Mouse (Mus musculus) G1E (cell line): ENCODE results near the gene Olfr1443. TPM values are rescaled to one million over a fixed set of nuclear protein-coding genes. Genes with fewer than 3 reads are reported as not detected.

Experiments used
- ATAC-seq: 2 replicates; pipeline ENCODE4 v1.8.0; 2016; ENCODE audit warnings: mild to moderate bottlenecking; ENCODE audit not compliant: insufficient number of reproducible peaks, poor library complexity, low FRiP score, severe bottlenecking; ENCODE audit errors: extremely low read depth
- DNase-seq: peaks from one replicate; pipeline ENCODE4 v3.0.0; 2012; ENCODE audit warnings: low spot score
- H3K27me3 ChIP-seq: 2 replicates; pipeline ENCODE4 v1.6.1; 2012; ENCODE audit warnings: mild to moderate bottlenecking, low read length, inconsistent platforms; ENCODE audit not compliant: insufficient read depth
- H3K36me3 ChIP-seq: replicated peaks from 2 replicates; pipeline ENCODE3; 2012; ENCODE audit warnings: mild to moderate bottlenecking, inconsistent platforms
- H3K4me1 ChIP-seq: 2 replicates; pipeline ENCODE4 v1.6.1; 2012; ENCODE audit warnings: low read depth, low read length, inconsistent platforms, mixed read lengths; ENCODE audit not compliant: insufficient read depth
- H3K4me3 ChIP-seq: 2 replicates; pipeline ENCODE4 v1.5.1; 2012; ENCODE audit warnings: low read depth, mild to moderate bottlenecking, inconsistent platforms, low read length, moderate library complexity, mixed read lengths
- H3K9me3 ChIP-seq: replicated peaks from 2 replicates; pipeline ENCODE4 v1.6.1; 2012; ENCODE audit warnings: inconsistent platforms
- CTCF ChIP-seq: IDR thresholded peaks from 2 replicates; pipeline ENCODE4 v1.5.1; 2012; ENCODE audit warnings: low read depth, low read length, inconsistent platforms, mixed read lengths
- GATA1 ChIP-seq: IDR thresholded peaks from 2 replicates; pipeline ENCODE4 v1.6.1; 2012; ENCODE audit warnings: borderline replicate concordance, low read length, inconsistent platforms, mixed read lengths
- GATA2 ChIP-seq: IDR thresholded peaks from 2 replicates; pipeline ENCODE4 v1.6.1; 2012; ENCODE audit warnings: low read depth, low read length, inconsistent platforms, borderline replicate concordance
- POLR2AphosphoS5 ChIP-seq: IDR thresholded peaks from 2 replicates; pipeline ENCODE4 v1.6.1; 2012; ENCODE audit warnings: low read depth, low read length, inconsistent platforms; ENCODE audit not compliant: insufficient replicate concordance
- TAL1 ChIP-seq: conservative IDR thresholded peaks from 2 replicates; pipeline ENCODE4 v1.6.1; 2012; ENCODE audit warnings: low read depth, low read length, inconsistent platforms, mixed read lengths
- polyA plus RNA-seq: library from polyadenylated mRNA; stranded (reverse); fragments of >175 nt; gene quantifications from 2 replicates; pipeline ENCODE4 v1.2.3, GENCODE M21; 2012
- total RNA-seq, 2 experiments: library from RNA; stranded (forward) in 1 of 2; stranded (reverse) in 1 of 2; fragments of 200-1000 nt in 1 of 2; fragments of >200 nt in 1 of 2; fragmentation: Nextera tagmentation in 1 of 2; gene quantifications; 2 replicates each; pipeline ENCODE4 v1.2.3; 2014 to 2017

The Olfr1443 gene
- total RNA-seq (2014; fragmentation: Nextera tagmentation) = not detected in 2 replicates
- under 0.01 and 0.05 TPM in 2 replicates for total RNA-seq (2017)
- not detected in 2 replicates for polyA plus RNA-seq

DNA sequence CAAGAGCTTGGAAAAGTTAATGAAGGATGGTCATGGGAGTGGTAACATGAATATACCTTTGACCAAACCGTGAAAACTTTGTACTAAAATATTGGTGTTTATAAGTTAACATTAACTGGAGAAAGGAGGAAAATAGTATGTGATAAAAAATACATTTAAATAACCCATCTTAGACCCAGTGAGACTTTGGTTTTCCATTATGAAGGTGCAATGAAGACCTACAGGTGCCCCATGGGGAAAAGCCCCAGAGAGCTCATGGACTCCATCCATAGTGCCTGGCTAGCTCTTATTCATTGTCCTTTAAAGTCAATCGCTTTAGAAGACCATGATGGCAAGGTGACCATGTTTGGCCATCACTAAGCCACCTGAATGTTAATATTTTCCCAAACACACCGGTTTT lies at the start of gene Olfr1443:
Gene Olfr1443, plus strand, starts transcription at position 301 of the 400 bp plus-strand sequence.
- Histone ChIP-seq H3K4me3 (no peak within 1 kb of the TSS), H3K27me3 (no peaks in the 10 kb centered on the region), H3K36me3 (no peaks in the 10 kb centered on the region), H3K9me3 (no peaks in the 10 kb centered on the region), H3K4me1 (peaks cover 2% of the 10 kb centered on the region; the same call in 1 of the 2 replicates)
- DNase-seq (no peak), ATAC-seq (no peak)
- no peak for TF ChIP-seq TAL1
- no peak for TF ChIP-seq CTCF
- no peak for TF ChIP-seq POLR2AphosphoS5
- no peak for TF ChIP-seq GATA1

DNA sequence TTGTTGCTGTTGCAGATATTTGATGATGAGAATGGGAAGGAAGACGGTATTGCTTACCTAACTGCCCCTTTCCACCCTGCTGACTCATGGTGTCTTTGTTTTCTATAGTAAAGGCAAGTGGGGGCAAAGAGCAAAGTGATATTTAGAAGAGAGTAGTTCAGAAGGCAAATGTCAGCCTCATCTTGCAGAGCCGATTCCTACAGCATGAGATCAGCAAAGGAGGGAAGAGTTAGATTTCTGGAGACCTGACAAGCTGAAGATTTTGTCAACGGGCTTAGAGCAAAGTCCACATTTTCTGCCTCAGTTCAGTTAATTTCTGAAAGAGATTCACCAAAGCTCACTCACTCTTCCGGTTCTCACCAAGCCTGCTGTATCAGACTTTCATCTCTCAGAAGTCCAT lies 44.7 kb upstream of the Olfr1443 start, which contains the start of gene Glyat:
Gene Glyat, plus strand, starts transcription at position 133 of the 400 bp plus-strand sequence.
- Histone ChIP-seq H3K4me1 (no peaks in the 10 kb centered on the region), H3K4me3 (no peak within 1 kb of the TSS), H3K9me3 (no peaks in the 10 kb centered on the region), H3K36me3 (no peaks in the 10 kb centered on the region), H3K27me3 (peaks cover 2% of the 10 kb centered on the region; the same call in 1 of the 2 replicates)
- DNase-seq (no peak), ATAC-seq (no peak)
- no peak for TF ChIP-seq GATA1
- TF ChIP-seq POLR2AphosphoS5 = no peak
- TF ChIP-seq GATA2 = no peak
- no peak for TF ChIP-seq TAL1
- no peak for TF ChIP-seq CTCF

DNA sequence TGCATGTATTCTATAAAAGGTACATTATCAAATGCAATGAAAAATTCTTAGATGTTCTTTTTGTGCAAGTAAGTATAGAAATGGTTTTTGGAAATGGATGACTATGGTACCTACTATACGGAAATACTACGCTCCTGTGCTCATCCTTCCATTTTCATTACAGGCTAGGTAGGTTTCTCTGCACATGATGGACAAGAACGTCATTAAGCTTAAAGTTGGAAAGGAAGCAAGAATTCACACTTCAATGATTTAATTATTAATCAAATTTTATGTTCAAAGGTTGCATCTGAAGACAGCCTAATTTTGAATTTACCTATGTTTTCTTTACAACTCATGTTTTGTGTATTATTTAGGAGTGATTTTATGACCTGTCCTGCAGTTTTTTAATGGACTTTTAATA lies 43.7 kb upstream of the Olfr1443 start:
- no peak for TF ChIP-seq GATA1
- no peak for TF ChIP-seq TAL1
- no peak for TF ChIP-seq POLR2AphosphoS5
- H3K27me3 ChIP-seq = no peaks in the 10 kb centered on the region

DNA sequence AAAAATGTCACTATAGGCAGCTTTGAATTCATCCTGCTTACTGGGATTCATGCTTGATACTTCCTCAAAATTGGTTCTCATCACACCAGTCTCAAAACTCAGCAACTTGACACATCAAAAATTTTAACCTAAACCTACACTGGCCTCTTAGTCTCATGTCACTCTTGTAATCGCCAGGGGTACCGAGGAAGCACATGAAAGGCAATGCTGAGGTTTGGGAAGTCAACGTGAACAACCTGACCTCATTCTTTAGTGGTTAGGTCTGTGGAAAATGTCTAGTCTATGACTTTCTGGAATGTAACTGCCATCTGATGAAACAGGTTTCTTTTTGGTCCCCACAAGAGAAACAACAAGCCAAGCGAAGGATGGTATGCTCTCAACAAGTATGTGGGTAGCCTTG lies 42.9 kb upstream of the Olfr1443 start:
- ATAC-seq = no peak

More for the DNA sequence above, 43.7 kb upstream of the Olfr1443 start:
- no peaks in the 10 kb centered on the region for H3K9me3 ChIP-seq
- H3K4me1 ChIP-seq = no peaks in the 10 kb centered on the region
- no peak for ATAC-seq
- no peak for DNase-seq
- no peak overlapping the region for H3K4me3 ChIP-seq
- no peaks in the 10 kb centered on the region for H3K36me3 ChIP-seq

DNA sequence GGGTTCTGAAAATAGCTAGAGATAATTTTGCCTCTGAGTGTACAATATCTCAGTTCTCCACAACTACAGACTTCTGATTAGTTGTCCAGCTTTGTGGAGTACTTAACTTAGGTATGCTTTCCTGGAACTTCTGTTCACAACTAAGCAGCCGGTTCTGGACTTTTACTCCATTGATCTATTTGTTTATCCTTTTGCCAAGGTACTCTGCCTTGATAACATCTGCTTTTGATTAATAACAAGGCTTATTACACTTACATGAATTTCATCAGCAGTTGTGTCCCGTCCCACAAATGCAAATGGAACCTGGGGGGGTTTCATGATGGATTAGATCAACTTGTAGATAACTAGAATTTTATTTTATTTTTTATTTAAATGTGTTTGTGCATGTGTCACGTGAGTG lies 41.0 kb upstream of the Olfr1443 start:
- no peaks in the 10 kb centered on the region; the same call in 1 of the 2 replicates for H3K27me3 ChIP-seq
- ATAC-seq (no peak), DNase-seq (no peak)
- H3K4me1 ChIP-seq = no peaks in the 10 kb centered on the region
- no peak overlapping the region for H3K4me3 ChIP-seq
- H3K36me3 ChIP-seq = no peaks in the 10 kb centered on the region
- H3K9me3 ChIP-seq = no peaks in the 10 kb centered on the region
- TF ChIP-seq CTCF = no peak
- TF ChIP-seq GATA1 = no peak
- TF ChIP-seq TAL1 = no peak
- TF ChIP-seq GATA2 = no peak
- no peak for TF ChIP-seq POLR2AphosphoS5

More for the DNA sequence above, 42.9 kb upstream of the Olfr1443 start:
- Histone ChIP-seq H3K4me3 (no peak overlapping the region), H3K27me3 (no peaks in the 10 kb centered on the region; the same call in 1 of the 2 replicates), H3K36me3 (no peaks in the 10 kb centered on the region), H3K4me1 (no peaks in the 10 kb centered on the region), H3K9me3 (no peaks in the 10 kb centered on the region)
- TF ChIP-seq GATA2 (no peak), GATA1 (no peak), POLR2AphosphoS5 (no peak), TAL1 (no peak), CTCF (no peak)
- DNase-seq = no peak

DNA sequence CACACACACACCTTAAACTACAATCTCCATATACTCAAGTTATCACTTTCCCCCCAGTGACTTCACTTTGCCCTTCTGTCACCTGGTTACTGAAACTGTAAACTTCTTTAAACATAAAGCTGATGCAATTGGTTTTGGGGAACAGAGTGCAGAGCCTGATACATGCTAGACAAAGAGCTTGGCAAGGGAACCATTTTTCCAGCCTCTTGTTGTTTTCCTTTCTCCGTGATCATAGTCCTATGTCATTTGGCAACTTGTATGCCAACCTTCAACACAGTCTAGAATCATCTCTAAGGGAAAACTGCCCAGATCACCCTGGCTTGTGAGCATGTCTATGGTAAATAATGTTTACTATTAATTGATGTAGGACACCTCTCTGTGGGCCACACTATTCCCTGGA lies 39.9 kb upstream of the Olfr1443 start:
- no peak for TF ChIP-seq TAL1
- TF ChIP-seq POLR2AphosphoS5 = no peak
- no peak for TF ChIP-seq GATA1
- TF ChIP-seq GATA2 = no peak
- TF ChIP-seq CTCF = no peak
- ATAC-seq (no peak), DNase-seq (no peak)
- no peaks in the 10 kb centered on the region for H3K9me3 ChIP-seq
- no peak overlapping the region for H3K4me3 ChIP-seq
- H3K4me1 ChIP-seq = no peaks in the 10 kb centered on the region
- H3K27me3 ChIP-seq = no peaks in the 10 kb centered on the region; the same call in 1 of the 2 replicates
- H3K36me3 ChIP-seq = no peaks in the 10 kb centered on the region

DNA sequence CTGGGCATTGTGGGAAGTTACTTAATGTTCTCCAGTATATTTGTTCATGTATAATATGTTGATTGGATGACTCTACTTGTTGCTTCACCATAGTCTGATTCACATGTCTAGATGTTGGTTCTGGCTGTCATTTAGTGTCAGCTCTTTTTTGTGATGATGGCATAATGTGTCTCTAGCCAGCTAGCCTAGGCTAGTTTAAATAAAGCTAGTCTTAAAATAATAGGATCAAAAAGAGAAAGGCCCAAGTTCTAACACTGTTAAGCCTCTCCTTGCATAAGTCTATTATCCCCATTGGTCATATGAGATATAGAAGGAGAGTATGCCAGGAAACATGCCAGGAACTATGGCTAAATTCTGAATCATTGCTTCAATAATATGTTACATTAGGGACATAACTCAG lies 28.4 kb upstream of the Olfr1443 start:
- H3K27me3 ChIP-seq = no peaks in the 10 kb centered on the region
- DNase-seq = no peak
- ATAC-seq = no peak
- H3K4me3 ChIP-seq = no peak overlapping the region
- H3K9me3 ChIP-seq = no peaks in the 10 kb centered on the region
- TF ChIP-seq CTCF (no peak), GATA2 (no peak)
- H3K36me3 ChIP-seq = no peaks in the 10 kb centered on the region
- no peaks in the 10 kb centered on the region for H3K4me1 ChIP-seq
